Mouse (Mus musculus) spleen, adult 2 months (tissue): ENCODE measurements around the gene Cmtm3.

Experiments
- CTCF ChIP-seq: fragments of 200-500 bp; IDR thresholded peaks from 2 replicates; pipeline ENCODE4 v1.5.1; 2011; ENCODE audit warnings: mild to moderate bottlenecking, inconsistent platforms; ENCODE audit not compliant: insufficient read depth, insufficient read length, insufficient replicate concordance; ENCODE audit errors: extremely low read depth
- POLR2A ChIP-seq: fragments of 200-500 bp; IDR thresholded peaks from 2 replicates; pipeline ENCODE4 v1.6.1; 2011; ENCODE audit warnings: low read depth, low read length, inconsistent platforms

DNA sequence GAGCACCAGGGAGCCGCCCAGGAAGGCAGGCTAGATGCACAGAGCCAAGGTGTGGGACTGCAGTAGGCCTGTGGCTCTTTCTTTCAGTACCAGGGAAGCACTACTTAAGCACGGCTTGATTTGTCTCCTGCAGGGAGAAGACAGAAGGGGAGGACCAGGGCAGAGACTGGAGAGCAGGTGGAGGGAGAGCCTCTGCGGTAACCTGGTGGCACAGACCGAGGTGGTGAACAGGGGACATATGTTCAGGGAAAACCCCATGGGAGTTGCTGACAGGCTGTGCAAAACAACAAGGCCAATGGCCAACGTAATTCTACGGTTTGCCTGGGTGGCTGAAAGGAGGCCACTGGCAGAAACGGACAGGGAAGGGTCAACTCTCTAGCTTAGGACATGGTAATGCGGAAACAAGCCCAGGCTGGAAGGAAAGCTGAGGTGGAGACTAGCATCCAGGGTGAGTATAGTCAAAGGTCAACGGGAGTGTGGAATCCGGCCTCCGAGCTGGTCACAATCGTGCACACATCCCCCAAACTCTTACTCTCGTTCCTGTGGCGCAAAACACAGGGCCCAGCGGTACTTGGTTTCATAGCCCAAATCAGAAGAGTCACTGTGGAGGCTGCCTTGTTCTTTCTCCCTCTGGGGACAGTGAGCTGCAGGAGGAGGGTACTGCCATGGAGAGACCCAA is 20.7 kb downstream of the Cmtm3 start:
- TF ChIP-seq POLR2A, result no peak
- TF ChIP-seq CTCF, result no peak
